Mouse (Mus musculus): ENCODE measurements around the gene Lrrc47.
A peak's percentile ranks its signal among the peaks of the same experiment; 100 is the strongest.

Lrrc47 gene

GRCm38 (mm10) chr4:154011646-154012089 lies at the start of gene Lrrc47:
Gene Lrrc47 (plus strand): TSS chr4:154011731.
- peak; percentile 90 to 91 for DNase-seq

GRCm38 (mm10) chr4:153962631-153963030 lies 48.9 kb upstream of the Lrrc47 start:
- no peak for DNase-seq

GRCm38 (mm10) chr4:153966651-153967050 lies 44.9 kb upstream of the Lrrc47 start:
- DNase-seq, result peak; percentile 44

GRCm38 (mm10) chr4:153967556-153967955 lies 44.0 kb upstream of the Lrrc47 start:
- no peak for DNase-seq

- no peak for DNase-seq
These were observed 43.5 kb upstream of the Lrrc47 start for GRCm38 (mm10) chr4:153968063-153968462.

GRCm38 (mm10) chr4:153974431-153975291 lies 36.9 kb upstream of the Lrrc47 start, which contains the start of the genes Dffb and Cep104:
Gene Dffb (minus strand): TSS chr4:153975126.
Gene Cep104 (plus strand): TSS chr4:153975194.
- DNase-seq, result peak; percentile 97 to 98

GRCm38 (mm10) chr4:153975292-153975662 lies 36.3 kb upstream of the Lrrc47 start:
- DNase-seq, result no peak

- no peak for DNase-seq
These were observed 35.8 kb upstream of the Lrrc47 start for GRCm38 (mm10) chr4:153975768-153976167.

GRCm38 (mm10) chr4:153979243-153979642 lies 32.3 kb upstream of the Lrrc47 start:
- DNase-seq, result no peak

GRCm38 (mm10) chr4:153980470-153980869 lies 31.1 kb upstream of the Lrrc47 start:
- no peak for DNase-seq

- DNase-seq, result peak in 1 of 2 experiments; percentile 25
These were observed 18.8 kb upstream of the Lrrc47 start for GRCm38 (mm10) chr4:153992715-153993114.

GRCm38 (mm10) chr4:153993505-153993904 lies 18.0 kb upstream of the Lrrc47 start:
- no peak for DNase-seq

GRCm38 (mm10) chr4:154005488-154005887 lies 6.0 kb upstream of the Lrrc47 start:
- DNase-seq, result no peak

- DNase-seq, result no peak
These were observed 5.3 kb upstream of the Lrrc47 start for GRCm38 (mm10) chr4:154006264-154006663.

GRCm38 (mm10) chr4:154007759-154008158 lies 3.8 kb upstream of the Lrrc47 start:
- DNase-seq, result peak in 1 of 2 experiments; percentile 33

- DNase-seq, result no peak
These were observed 455 bp upstream of the Lrrc47 start for GRCm38 (mm10) chr4:154010907-154011645.

GRCm38 (mm10) chr4:154012132-154012882 lies 776 bp downstream of the Lrrc47 start:
- peak; percentile 41 to 47 for DNase-seq

- peak in 1 of 2 experiments; percentile 36 for DNase-seq
These were observed 3.9 kb downstream of the Lrrc47 start for GRCm38 (mm10) chr4:154015476-154015875.

- DNase-seq, result peak; percentile 62 to 64
These were observed 8.0 kb downstream of the Lrrc47 start for GRCm38 (mm10) chr4:154019571-154019970.

- DNase-seq, result peak; percentile 37 to 48
These were observed 9.9 kb downstream of the Lrrc47 start for GRCm38 (mm10) chr4:154021432-154021831.

- DNase-seq, result peak; percentile 40 to 53
These were observed 10.9 kb downstream of the Lrrc47 start for GRCm38 (mm10) chr4:154022407-154022806.

GRCm38 (mm10) chr4:154022844-154023243 lies 11.3 kb downstream of the Lrrc47 start:
- peak in 1 of 2 experiments; percentile 34 for DNase-seq
